8 mouse cellular contexts compared by ENCODE assay signal in genomic region chr10:19893976-19894375, GRCm38 (mm10). TPM values are rescaled to one million over a fixed set of nuclear protein-coding genes. Genes with fewer than 3 reads are reported as not detected.
DNase-seq lines count a peak whose midpoint lies in the region; ATAC-seq lines count a peak whose summit lies in the region.

No protein-coding gene starts in this region.

- no peak overlapping the region for H3K27ac ChIP-seq in hindbrain, embryonic 11.5 days (ENCODE audit: low read depth, low read length)
- no peak overlapping the region for H3K27ac ChIP-seq in hindbrain, embryonic 16.5 days (ENCODE audit: low read depth, low read length)
- H3K27ac ChIP-seq in embryonic facial prominence, embryonic 11.5 days (replicated peaks; ENCODE audit: low read depth, low read length): no peak overlapping the region

- no peak for ATAC-seq in hindbrain, embryonic 11.5 days (ENCODE audit: low FRiP score)
- no peak for ATAC-seq in hindbrain, embryonic 16.5 days
- no peak for ATAC-seq in embryonic facial prominence, embryonic 11.5 days (replicated peaks; ENCODE audit: insufficient number of reproducible peaks, low FRiP score, low TSS enrichment, low read depth)

- no peaks in the 10 kb centered on the region for H3K4me1 ChIP-seq in hindbrain, embryonic 11.5 days (replicated peaks; ENCODE audit: control insufficient read depth, insufficient read depth, low read length)
- H3K4me1 ChIP-seq in hindbrain, embryonic 16.5 days (ENCODE audit: control insufficient read depth, insufficient read depth, low read depth, low read length): no peaks in the 10 kb centered on the region
- no peaks in the 10 kb centered on the region for H3K4me1 ChIP-seq in embryonic facial prominence, embryonic 11.5 days (ENCODE audit: control insufficient read depth, insufficient read depth, low read length)

- no peaks in the 10 kb centered on the region for H3K9me3 ChIP-seq in hindbrain, embryonic 11.5 days (ENCODE audit: control insufficient read depth, low read length)
- H3K9me3 ChIP-seq in hindbrain, embryonic 16.5 days (ENCODE audit: control insufficient read depth, low read length): no peaks in the 10 kb centered on the region
- no peaks in the 10 kb centered on the region for H3K9me3 ChIP-seq in embryonic facial prominence, embryonic 11.5 days (replicated peaks; ENCODE audit: control insufficient read depth, low read length)

- 22% methylated on average over 4 of the region's 4 CpGs for WGBS in hindbrain, embryonic 11.5 days
- 20% methylated on average over 4 of the region's 4 CpGs for WGBS in hindbrain, embryonic 16.5 days
- 20% methylated on average over 4 of the region's 4 CpGs for WGBS in embryonic facial prominence, embryonic 11.5 days

- H3K4me2 ChIP-seq in hindbrain, embryonic 11.5 days (replicated peaks; ENCODE audit: low read depth, low read length): no peak overlapping the region
- no peak overlapping the region for H3K4me2 ChIP-seq in hindbrain, embryonic 16.5 days (ENCODE audit: low read length)
- H3K4me2 ChIP-seq in embryonic facial prominence, embryonic 11.5 days (ENCODE audit: low read depth, low read length): no peak overlapping the region

- no peak overlapping the region for H3K4me3 ChIP-seq in hindbrain, embryonic 11.5 days (ENCODE audit: low read depth, low read length)
- no peak overlapping the region for H3K4me3 ChIP-seq in hindbrain, embryonic 16.5 days (ENCODE audit: low read length)
- no peak overlapping the region for H3K4me3 ChIP-seq in embryonic facial prominence, embryonic 11.5 days (ENCODE audit: low read depth, low read length)

- H3K9ac ChIP-seq in hindbrain, embryonic 11.5 days (ENCODE audit: low read depth, low read length): no peak overlapping the region
- H3K9ac ChIP-seq in hindbrain, embryonic 16.5 days (ENCODE audit: low read depth, low read length): no peak overlapping the region
- H3K9ac ChIP-seq in embryonic facial prominence, embryonic 11.5 days (replicated peaks; ENCODE audit: low read length): no peak overlapping the region

- no peaks in the 10 kb centered on the region for H3K27me3 ChIP-seq in hindbrain, embryonic 11.5 days (ENCODE audit: control insufficient read depth, insufficient read depth, low read length)
- H3K27me3 ChIP-seq in hindbrain, embryonic 16.5 days (replicated peaks; ENCODE audit: control insufficient read depth, insufficient read depth, low read length): no peaks in the 10 kb centered on the region
- H3K27me3 ChIP-seq in embryonic facial prominence, embryonic 11.5 days (ENCODE audit: control insufficient read depth, insufficient read depth, low read length): no peaks in the 10 kb centered on the region

- peak; percentile 69 for DNase-seq in hindbrain, embryonic 11.5 days (ENCODE audit: low spot score)
- peak; percentile 59 to 63 for DNase-seq in B cell, adult 2 months
- peak; percentile 70 for DNase-seq in R1 (ENCODE audit: low read depth, low spot score)
- DNase-seq in embryonic facial prominence, embryonic 11.5 days (ENCODE audit: low spot score): peak; percentile 70
- peak; percentile 26 to 47 for DNase-seq in layer of hippocampus, postnatal 14 days (ENCODE audit: low spot score in 2 of 2)
- peak; percentile 69 for DNase-seq in naive thymus-derived CD4-positive, alpha-beta T cell, adult 2 months (ENCODE audit: low read depth)
- peak; percentile 59 for DNase-seq in thymus, postnatal 14 days

- H3K36me3 ChIP-seq in hindbrain, embryonic 11.5 days (ENCODE audit: control insufficient read depth, insufficient read depth, low read length): no peaks in the 10 kb centered on the region
- H3K36me3 ChIP-seq in hindbrain, embryonic 16.5 days (ENCODE audit: control insufficient read depth, insufficient read depth, low read length): no peaks in the 10 kb centered on the region
- H3K36me3 ChIP-seq in embryonic facial prominence, embryonic 11.5 days (replicated peaks; ENCODE audit: control insufficient read depth, insufficient read depth, low read depth, low read length): no peaks in the 10 kb centered on the region

RNA-seq across cellular contexts. Expression of gene Pex7, which starts 13.5 kb away (rescaled TPM):
- 32.5 and 34.1 TPM in 2 replicates for polyA plus RNA-seq in hindbrain, embryonic 11.5 days (2014; fragmentation: Nextera tagmentation; extraction: Ambion mirVana)
- polyA plus RNA-seq in hindbrain, embryonic 16.5 days (2015; fragmentation: Nextera tagmentation; extraction: Ambion mirVana): 34.4 and 35.9 TPM in 2 replicates
- polyA plus RNA-seq in embryonic facial prominence, embryonic 11.5 days (2014; fragmentation: Nextera tagmentation; extraction: Ambion mirVana): 21.8 and 22.7 TPM in 2 replicates
- 10 to 100 TPM; 25.7 to 28.6 TPM for total RNA-seq in layer of hippocampus, postnatal 14 days (2021)

RNA-seq across cellular contexts. Expression of gene Map3k5, which starts 40.3 kb away (rescaled TPM):
- polyA plus RNA-seq in hindbrain, embryonic 11.5 days (2014; fragmentation: Nextera tagmentation; extraction: Ambion mirVana): 0.66 and 1.3 TPM in 2 replicates
- polyA plus RNA-seq in hindbrain, embryonic 16.5 days (2015; fragmentation: Nextera tagmentation; extraction: Ambion mirVana): 1.0 and 1.2 TPM in 2 replicates
- 1.5 and 1.6 TPM in 2 replicates for polyA plus RNA-seq in embryonic facial prominence, embryonic 11.5 days (2014; fragmentation: Nextera tagmentation; extraction: Ambion mirVana)
- 10 to 100 TPM; 24.2 to 24.4 TPM for total RNA-seq in layer of hippocampus, postnatal 14 days (2021)

RNA-seq across cellular contexts. Expression of gene Slc35d3, which starts 42.7 kb away (rescaled TPM):
- polyA plus RNA-seq in hindbrain, embryonic 11.5 days (2014; fragmentation: Nextera tagmentation; extraction: Ambion mirVana): 0.60 and 0.77 TPM in 2 replicates
- polyA plus RNA-seq in hindbrain, embryonic 16.5 days (2015; fragmentation: Nextera tagmentation; extraction: Ambion mirVana): 2.4 and 2.9 TPM in 2 replicates
- polyA plus RNA-seq in embryonic facial prominence, embryonic 11.5 days (2014; fragmentation: Nextera tagmentation; extraction: Ambion mirVana): 0.84 and 0.91 TPM in 2 replicates
- total RNA-seq in layer of hippocampus, postnatal 14 days (2021): under 1 TPM; 0.55 to 0.81 TPM
